Mouse (Mus musculus): ENCODE data around the gene Etv3. TPM values are rescaled to one million over a fixed set of nuclear protein-coding genes. Genes with fewer than 3 reads are reported as not detected.
A peak's percentile ranks its signal among the peaks of the same experiment; 100 is the strongest.
"Not testable (repeated sequence)": the region's sequence is repeated elsewhere in the genome, so short reads cannot be mapped to it uniquely, and the experiment has no call there.

Etv3 gene
- polyA plus RNA-seq (2012; fragmentation: generic; extraction: Trizol) = 4.6 TPM

GRCm38 (mm10) chr3:87525043-87525836, at the start of gene Etv3:
TSS of gene Etv3 (plus strand) at chr3:87525407.
- H3K4me2 ChIP-seq (ENCODE audit: low read depth) = peak within 1 kb of the TSS; percentile 97
- TF ChIP-seq POLR2AphosphoS2 (IDR thresholded peaks at IDR 0.05; ENCODE audit: insufficient read length, low read depth) (peak; percentile 84), POLR2A (IDR thresholded peaks at IDR 0.05; ENCODE audit: insufficient read length, low read depth) (peak; percentile 88), TCF3 (IDR thresholded peaks at IDR 0.05; ENCODE audit: insufficient read length, low read depth) (no peak)
- peaks cover 7% of the 10 kb centered on the region for H3K27me3 ChIP-seq (ENCODE audit: control insufficient read depth, insufficient read depth, insufficient read length)
- H3K4me3 ChIP-seq = peak within 1 kb of the TSS; percentile 65
- peak within 1 kb of the TSS; percentile 72 for H3ac ChIP-seq (ENCODE audit: control insufficient read depth, insufficient read length)
- H3K36me3 ChIP-seq (ENCODE audit: control insufficient read depth, insufficient read depth) = peaks cover 3% of the 10 kb centered on the region
- peaks cover 15% of the 10 kb centered on the region for H3K79me2 ChIP-seq (ENCODE audit: control insufficient read depth, insufficient read depth)

GRCm38 (mm10) chr3:87477948-87478347, 47.3 kb upstream of the Etv3 start:
- H3K4me3 ChIP-seq; H3K36me3 ChIP-seq (ENCODE audit: control insufficient read depth, insufficient read depth); H3K4me2 ChIP-seq (ENCODE audit: low read depth); H3K27me3 ChIP-seq (ENCODE audit: control insufficient read depth, insufficient read depth, insufficient read length); H3K79me2 ChIP-seq (ENCODE audit: control insufficient read depth, insufficient read depth); H3ac ChIP-seq (ENCODE audit: control insufficient read depth, insufficient read length): not testable (repeated sequence)

GRCm38 (mm10) chr3:87478596-87478995, 46.6 kb upstream of the Etv3 start:
- H3K36me3 ChIP-seq (ENCODE audit: control insufficient read depth, insufficient read depth); H3K4me3 ChIP-seq; H3K79me2 ChIP-seq (ENCODE audit: control insufficient read depth, insufficient read depth); H3ac ChIP-seq (ENCODE audit: control insufficient read depth, insufficient read length); H3K4me2 ChIP-seq (ENCODE audit: low read depth); H3K27me3 ChIP-seq (ENCODE audit: control insufficient read depth, insufficient read depth, insufficient read length): not testable (repeated sequence)

- not testable (repeated sequence) for H3K4me3 ChIP-seq; H3K79me2 ChIP-seq (ENCODE audit: control insufficient read depth, insufficient read depth); H3K27me3 ChIP-seq (ENCODE audit: control insufficient read depth, insufficient read depth, insufficient read length); H3K36me3 ChIP-seq (ENCODE audit: control insufficient read depth, insufficient read depth); H3ac ChIP-seq (ENCODE audit: control insufficient read depth, insufficient read length); H3K4me2 ChIP-seq (ENCODE audit: low read depth)
These were observed 46.0 kb upstream of the Etv3 start for GRCm38 (mm10) chr3:87479230-87479629.

- Histone ChIP-seq H3K4me3 (no peak overlapping the region), H3K27me3 (ENCODE audit: control insufficient read depth, insufficient read depth, insufficient read length) (no peaks in the 10 kb centered on the region), H3K79me2 (ENCODE audit: control insufficient read depth, insufficient read depth) (no peaks in the 10 kb centered on the region), H3K4me2 (ENCODE audit: low read depth) (no peak overlapping the region), H3ac (ENCODE audit: control insufficient read depth, insufficient read length) (no peak overlapping the region), H3K36me3 (ENCODE audit: control insufficient read depth, insufficient read depth) (no peaks in the 10 kb centered on the region)
- TF ChIP-seq POLR2AphosphoS2 (IDR thresholded peaks at IDR 0.05; ENCODE audit: insufficient read length, low read depth) (no peak), REST (IDR thresholded peaks at IDR 0.05; ENCODE audit: insufficient read depth, insufficient read length) (no peak), MYOG (IDR thresholded peaks at IDR 0.05; ENCODE audit: control insufficient read depth in 1 of 3, insufficient read depth in 1 of 3, insufficient read length in 2 of 3, low read depth in 2 of 3) (no peak), E2F4 (IDR thresholded peaks at IDR 0.05; ENCODE audit: insufficient read depth) (no peak), TCF3 (IDR thresholded peaks at IDR 0.05; ENCODE audit: insufficient read length, low read depth) (no peak), USF1 (IDR thresholded peaks at IDR 0.05; ENCODE audit: low read depth) (no peak), POLR2A (IDR thresholded peaks at IDR 0.05; ENCODE audit: insufficient read length, low read depth) (no peak), TCF12 (IDR thresholded peaks at IDR 0.05; ENCODE audit: insufficient read depth, poor library complexity, severe bottlenecking) (no peak), CEBPB (IDR thresholded peaks at IDR 0.05; ENCODE audit: insufficient read depth, poor library complexity, severe bottlenecking) (no peak), MYOD1 (IDR thresholded peaks at IDR 0.05; ENCODE audit: control insufficient read depth in 1 of 3, insufficient read length in 2 of 3, low read depth in 2 of 3) (no peak), MAX (IDR thresholded peaks at IDR 0.05; ENCODE audit: low read depth) (no peak), SRF (IDR thresholded peaks at IDR 0.05; ENCODE audit: control insufficient read depth, insufficient read length, low read depth) (no peak)
These were observed 37.8 kb upstream of the Etv3 start for GRCm38 (mm10) chr3:87487392-87487791.

GRCm38 (mm10) chr3:87487911-87488310, 37.3 kb upstream of the Etv3 start:
- Histone ChIP-seq H3K27me3 (ENCODE audit: control insufficient read depth, insufficient read depth, insufficient read length) (no peaks in the 10 kb centered on the region), H3K4me2 (ENCODE audit: low read depth) (no peak overlapping the region), H3K4me3 (no peak overlapping the region), H3K36me3 (ENCODE audit: control insufficient read depth, insufficient read depth) (no peaks in the 10 kb centered on the region), H3K79me2 (ENCODE audit: control insufficient read depth, insufficient read depth) (no peaks in the 10 kb centered on the region), H3ac (ENCODE audit: control insufficient read depth, insufficient read length) (no peak overlapping the region)
- TF ChIP-seq MYOG (IDR thresholded peaks at IDR 0.05; ENCODE audit: control insufficient read depth in 1 of 3, insufficient read depth in 1 of 3, insufficient read length in 2 of 3, low read depth in 2 of 3) (no peak), CEBPB (IDR thresholded peaks at IDR 0.05; ENCODE audit: insufficient read depth, poor library complexity, severe bottlenecking) (no peak), POLR2AphosphoS2 (IDR thresholded peaks at IDR 0.05; ENCODE audit: insufficient read length, low read depth) (no peak), E2F4 (IDR thresholded peaks at IDR 0.05; ENCODE audit: insufficient read depth) (no peak), REST (IDR thresholded peaks at IDR 0.05; ENCODE audit: insufficient read depth, insufficient read length) (no peak), POLR2A (IDR thresholded peaks at IDR 0.05; ENCODE audit: insufficient read length, low read depth) (no peak), SRF (IDR thresholded peaks at IDR 0.05; ENCODE audit: control insufficient read depth, insufficient read length, low read depth) (no peak), TCF3 (IDR thresholded peaks at IDR 0.05; ENCODE audit: insufficient read length, low read depth) (no peak)

Data from myocyte (in vitro differentiated cells).